Mouse (Mus musculus) megakaryocyte-erythroid progenitor cell, adult 5-6 weeks (primary cell): ENCODE results near the gene Rbms1. TPM values are rescaled to one million over a fixed set of nuclear protein-coding genes. Genes with fewer than 3 reads are reported as not detected.

Experiments
- ATAC-seq: replicated peaks from 2 replicates; pipeline ENCODE4 v1.8.0; 2016; ENCODE audit warnings: mild to moderate bottlenecking, inconsistent platforms; ENCODE audit not compliant: severe bottlenecking, poor library complexity, low FRiP score, low TSS enrichment
- total RNA-seq, 2 experiments: library from RNA; stranded (forward) in 1 of 2; stranded (reverse) in 1 of 2; fragments of 200-1000, 215-1000 nt in 1 of 2; fragments of >200 nt in 1 of 2; fragmentation: Nextera tagmentation in 1 of 2; gene quantifications; 2 replicates each; pipeline ENCODE4 v1.2.3; 2014 to 2017

Rbms1 gene
- total RNA-seq, 2 experiments from 2014 or later, result 8.9 to 16.4 TPM

DNA sequence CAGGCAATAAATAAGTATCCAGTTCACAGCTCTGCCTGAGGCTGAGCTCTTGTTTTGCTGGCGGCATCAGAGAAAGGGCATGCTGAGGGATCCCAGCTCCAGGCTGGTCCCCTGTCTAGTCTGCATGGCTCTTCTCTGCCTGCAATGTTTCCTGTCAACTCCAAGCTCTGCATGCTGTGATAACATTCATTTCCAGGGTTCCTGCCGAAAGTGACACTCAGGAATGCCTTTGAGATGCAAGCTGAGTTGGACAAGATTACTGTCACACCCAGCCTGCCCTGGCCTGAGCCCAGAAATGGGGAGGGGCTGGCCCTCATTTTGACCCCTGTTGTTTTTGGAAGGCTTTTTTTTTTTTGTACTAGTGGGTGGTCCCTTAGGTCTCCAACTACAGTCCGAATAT lies 233.0 kb downstream of the Rbms1 start:
- ATAC-seq, result no peak

DNA sequence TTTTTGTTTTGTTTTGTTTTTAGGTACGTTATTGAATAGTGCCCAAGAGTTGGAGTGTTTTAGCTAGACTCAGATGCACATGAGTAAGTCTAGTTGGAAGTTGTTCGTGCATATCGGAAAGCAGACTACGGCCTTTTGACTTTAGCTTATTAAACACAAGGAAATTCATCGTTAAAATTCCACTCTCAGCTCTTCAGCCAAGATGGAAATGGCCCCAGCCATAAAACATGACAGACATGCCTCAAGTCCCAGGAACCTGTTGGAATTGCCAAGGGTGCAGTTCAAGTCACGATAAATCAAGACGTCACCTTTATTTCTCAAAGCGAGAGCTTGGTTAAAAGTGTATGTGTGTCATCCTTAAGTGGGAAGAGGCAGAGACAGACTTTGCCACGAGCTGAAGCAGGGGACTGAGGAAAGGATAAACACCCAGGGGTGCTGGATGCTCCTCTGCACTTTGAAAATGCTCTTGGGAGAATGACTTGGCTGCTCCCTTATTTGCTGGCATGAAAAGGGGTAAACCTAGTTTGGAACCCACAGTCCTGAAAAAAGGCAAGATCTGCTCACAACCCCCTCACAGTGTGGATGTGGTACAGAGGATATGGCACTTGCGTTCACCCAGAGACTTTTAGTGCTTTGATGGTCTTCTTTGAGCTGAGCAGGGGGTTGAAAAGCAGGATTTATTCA lies 233.9 kb downstream of the Rbms1 start:
- ATAC-seq, result no peak

GRCm38 (mm10) chr2:60724660-60725059 lies 238.3 kb downstream of the Rbms1 start:
- ATAC-seq, result no peak

DNA sequence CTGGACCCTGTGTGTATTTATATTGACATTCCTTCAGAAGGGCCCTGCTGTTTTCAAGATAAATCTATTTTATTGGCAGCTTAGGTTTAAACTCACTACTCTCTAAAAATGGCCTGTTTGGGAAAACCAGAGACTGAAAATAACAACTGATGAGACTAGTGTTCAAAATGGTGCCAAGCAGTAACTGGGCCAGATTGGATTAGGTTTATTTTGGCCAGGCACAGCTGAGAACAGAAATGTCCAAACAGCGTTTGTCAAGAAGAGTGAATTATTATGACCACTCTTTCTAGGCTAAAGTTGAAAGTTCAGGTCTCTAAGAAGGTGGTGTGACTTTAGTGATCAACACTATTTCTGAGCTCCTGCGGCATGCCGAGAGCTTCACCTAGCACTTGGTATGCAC lies 240.0 kb downstream of the Rbms1 start:
- no peak for ATAC-seq

- ATAC-seq, result no peak
These were observed 240.5 kb downstream of the Rbms1 start, which contains the start of gene Itgb6 for GRCm38 (mm10) chr2:60722514-60722913. TSS of gene Itgb6 (minus strand) at chr2:60722643.

DNA sequence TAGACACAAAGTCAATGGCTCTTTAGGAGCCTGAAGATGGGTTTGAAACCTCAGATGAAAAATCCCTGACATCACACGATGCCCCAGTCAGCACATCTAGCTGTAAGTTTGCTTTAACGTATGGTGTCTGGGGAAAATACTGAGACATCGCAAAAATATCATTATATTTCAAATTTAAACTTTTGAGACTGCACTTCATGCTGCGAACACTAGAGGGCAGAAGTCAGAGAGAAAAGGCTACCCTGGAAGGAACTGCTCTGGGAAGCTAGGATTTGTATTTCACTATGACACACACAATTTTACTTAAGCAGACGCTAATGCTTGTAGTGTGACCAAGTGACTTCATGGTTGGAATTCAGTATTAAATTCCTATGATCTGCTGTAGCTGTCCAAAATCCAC lies 242.1 kb downstream of the Rbms1 start:
- no peak for ATAC-seq

DNA sequence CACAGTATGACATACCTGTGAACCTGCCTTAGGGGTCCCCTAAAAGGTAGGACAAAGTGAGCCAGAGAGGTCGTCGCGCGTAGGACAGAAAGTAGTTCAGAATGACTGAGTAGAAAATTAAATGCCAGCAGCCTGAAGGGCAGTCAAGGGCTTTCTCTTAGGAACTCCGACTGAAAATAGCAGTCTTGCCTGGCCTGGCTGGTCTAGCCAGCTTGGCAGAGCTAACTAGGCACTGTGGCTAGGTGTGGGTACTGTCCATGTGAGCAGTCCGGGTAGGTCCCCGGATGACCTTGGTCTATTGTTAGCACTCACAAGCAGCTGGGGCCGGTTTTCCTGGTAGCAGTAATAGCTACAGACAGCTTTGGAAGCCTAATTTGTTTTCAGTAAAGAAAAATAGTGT lies 242.8 kb downstream of the Rbms1 start:
- ATAC-seq, result no peak

GRCm38 (mm10) chr2:60717348-60717747 lies 245.6 kb downstream of the Rbms1 start:
- no peak for ATAC-seq

GRCm38 (mm10) chr2:60716549-60716948 lies 246.4 kb downstream of the Rbms1 start:
- no peak for ATAC-seq

- no peak for ATAC-seq
These were observed 247.2 kb downstream of the Rbms1 start for GRCm38 (mm10) chr2:60715771-60716170.

- no peak for ATAC-seq
These were observed 248.0 kb downstream of the Rbms1 start for GRCm38 (mm10) chr2:60714971-60715502.

DNA sequence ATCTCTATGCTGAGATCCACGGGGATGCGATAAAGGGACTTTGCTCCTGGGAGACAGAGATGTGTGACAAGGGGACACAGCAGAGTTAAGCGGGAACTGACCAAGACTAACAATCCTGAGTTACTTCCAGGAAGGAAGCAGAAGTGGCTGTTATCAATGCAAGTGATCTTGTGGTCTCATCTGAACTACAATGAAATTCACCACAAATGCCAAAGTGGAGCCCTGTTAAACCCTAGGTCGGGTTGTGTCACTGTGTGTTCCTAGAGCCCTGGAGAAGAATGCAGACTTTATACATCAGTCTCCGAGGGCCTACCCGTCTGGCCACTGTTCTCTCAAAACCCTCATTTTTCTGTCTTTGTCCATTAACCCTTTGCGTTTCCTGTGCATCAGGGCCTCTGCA lies 248.5 kb downstream of the Rbms1 start:
- no peak for ATAC-seq

DNA sequence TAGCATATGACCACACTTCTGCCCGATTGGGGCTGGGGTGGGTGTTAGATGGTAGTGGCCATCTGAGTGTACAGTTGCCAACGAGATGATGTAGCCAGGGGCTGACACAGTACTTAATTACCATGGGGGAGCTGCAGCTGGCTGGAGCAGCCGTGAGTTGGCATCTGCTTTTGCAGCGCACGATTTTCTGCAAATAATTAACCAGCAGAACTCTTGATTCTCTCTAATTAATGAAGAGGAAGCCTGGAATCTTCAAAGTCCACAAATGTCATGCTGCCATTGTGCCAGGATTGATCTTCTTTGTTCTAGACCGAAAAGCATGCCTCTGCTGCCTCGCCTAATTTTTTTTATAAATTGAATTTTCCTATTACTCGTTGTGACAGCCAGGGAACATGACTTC lies 249.1 kb downstream of the Rbms1 start:
- no peak for ATAC-seq

DNA sequence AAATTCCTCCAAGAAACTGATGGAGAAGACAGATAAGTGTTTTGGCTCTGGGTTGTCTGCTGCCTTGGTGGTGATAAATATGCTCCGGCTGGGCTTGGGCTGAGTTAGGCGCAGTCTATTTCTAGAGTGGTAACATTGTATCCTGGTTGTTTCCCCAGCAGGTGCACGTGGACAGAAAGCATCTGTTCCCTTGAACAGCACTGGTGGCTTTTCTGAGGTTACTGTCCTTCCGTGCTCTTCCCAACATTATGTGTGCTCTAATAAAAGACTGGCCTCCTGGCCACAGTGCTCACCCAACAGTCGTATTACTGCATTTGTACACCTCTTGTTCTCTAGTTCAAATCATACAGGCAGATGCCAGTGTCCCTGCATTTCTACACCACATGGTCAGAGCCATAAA lies 250.1 kb downstream of the Rbms1 start:
- ATAC-seq, result no peak

- ATAC-seq, result no peak
These were observed 250.5 kb downstream of the Rbms1 start for GRCm38 (mm10) chr2:60712483-60712882.

DNA sequence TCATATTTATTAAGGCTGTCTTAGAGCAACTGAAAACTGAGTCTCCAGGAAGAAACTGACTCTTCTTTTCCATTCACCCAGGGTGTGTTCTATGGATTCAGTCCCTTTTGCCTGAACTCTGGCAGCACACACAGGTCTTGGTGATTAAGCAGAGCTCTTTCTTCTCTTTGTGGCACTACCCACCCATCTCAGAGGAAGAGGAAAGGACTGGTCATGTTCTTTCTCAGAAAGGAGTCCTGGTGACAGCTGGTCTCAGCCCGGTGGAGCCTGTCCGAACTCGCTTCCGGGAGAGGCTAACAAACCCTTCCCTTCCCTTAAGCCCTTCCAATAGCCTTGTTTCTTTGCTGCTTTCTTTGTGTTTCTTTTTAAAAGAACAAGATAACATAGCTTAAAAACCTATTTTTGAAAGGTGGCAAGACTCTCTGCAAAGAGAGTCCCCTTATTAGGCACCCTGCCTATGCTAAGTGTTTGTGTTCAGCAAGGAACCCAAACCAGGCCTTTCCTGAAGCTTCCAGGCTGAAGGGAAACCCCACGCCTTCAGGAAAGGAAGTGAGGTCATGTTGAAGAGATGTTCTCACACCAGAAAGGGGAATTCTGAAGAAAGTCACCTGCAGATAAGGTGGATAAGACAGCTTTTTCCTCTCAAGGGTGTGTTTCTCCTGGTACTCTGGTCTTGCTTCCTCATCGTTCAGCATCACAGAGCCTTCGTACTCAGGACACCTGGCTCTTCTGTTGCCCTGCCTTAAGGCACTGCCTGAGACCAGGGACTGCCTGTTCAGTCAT lies 251.7 kb downstream of the Rbms1 start:
- no peak for ATAC-seq

GRCm38 (mm10) chr2:60710317-60710716 lies 252.7 kb downstream of the Rbms1 start:
- no peak for ATAC-seq

- ATAC-seq, result no peak
These were observed 254.3 kb downstream of the Rbms1 start for GRCm38 (mm10) chr2:60708671-60709070.

DNA sequence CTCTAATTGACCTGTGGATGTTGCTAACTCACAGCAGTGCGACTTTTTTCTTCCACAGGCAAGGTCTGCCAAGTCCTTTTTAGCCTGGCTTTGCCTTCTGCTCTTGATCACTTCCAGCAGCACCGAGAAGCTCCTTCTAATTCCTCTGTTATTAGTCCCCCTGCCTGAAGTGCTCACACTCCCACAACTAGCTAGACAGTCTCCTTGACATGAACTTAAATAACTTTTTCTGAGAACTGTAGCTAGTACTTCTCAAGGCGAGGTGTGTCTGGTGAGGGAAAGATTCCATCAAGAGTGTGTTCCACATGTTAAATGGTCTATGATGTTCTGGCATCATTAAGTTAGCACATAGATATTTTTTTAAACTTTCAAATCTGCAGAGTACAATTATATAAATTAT lies 256.1 kb downstream of the Rbms1 start:
- ATAC-seq, result no peak

- no peak for ATAC-seq
These were observed 257.6 kb downstream of the Rbms1 start for GRCm38 (mm10) chr2:60705426-60705825.

DNA sequence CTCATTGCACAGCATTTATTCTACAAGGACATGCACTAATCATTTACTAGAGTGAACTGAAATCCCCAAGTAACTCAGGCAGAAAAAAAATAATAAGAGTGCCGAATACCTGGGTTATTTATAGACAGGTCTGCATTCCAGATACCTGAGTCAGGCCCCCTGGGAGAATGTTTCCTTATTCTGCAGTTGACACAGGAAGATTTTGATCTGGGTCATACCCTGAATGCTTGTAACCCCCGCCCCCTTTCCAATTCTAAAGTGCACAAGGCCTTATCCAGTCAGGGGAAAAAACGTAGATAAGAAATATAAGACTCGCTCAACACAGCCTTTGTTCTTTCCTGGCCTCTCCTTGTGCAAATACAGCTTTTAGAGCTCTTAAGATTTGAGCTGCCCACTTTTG lies 259.7 kb downstream of the Rbms1 start:
- no peak for ATAC-seq
